Mouse (Mus musculus) embryonic facial prominence, embryonic 12.5 days (tissue): ENCODE measurements around the gene Grin2c. TPM values are rescaled to one million over a fixed set of nuclear protein-coding genes. Genes with fewer than 3 reads are reported as not detected.

ENCODE experiments used
- ATAC-seq: fragments of 200-750 bp; cut with Nextera tagmentation; 2 replicates; pipeline ENCODE4 v1.8.0; 2017; ENCODE audit not compliant: insufficient number of reproducible peaks, insufficient read depth, low FRiP score, low TSS enrichment
- H3K27ac ChIP-seq: fragments of 300-500 bp; sonication (generic); 2 replicates; pipeline ENCODE4 v1.5.1; 2016; ENCODE audit warnings: mild to moderate bottlenecking
- H3K27me3 ChIP-seq: fragments of 300-500 bp; sonication (generic); 2 replicates; pipeline ENCODE4 v1.6.1; 2016; ENCODE audit warnings: mild to moderate bottlenecking, moderate library complexity
- H3K36me3 ChIP-seq: fragments of 300-500 bp; sonication (generic); 2 replicates; pipeline ENCODE4 v1.6.1; 2016; ENCODE audit warnings: mild to moderate bottlenecking
- H3K4me1 ChIP-seq: fragments of 300-500 bp; sonication (generic); 2 replicates; pipeline ENCODE4 v1.6.1; 2016
- H3K4me2 ChIP-seq: fragments of 300-500 bp; sonication (generic); replicated peaks from 2 replicates; pipeline ENCODE4 v1.6.1; 2016; ENCODE audit warnings: mild to moderate bottlenecking, moderate library complexity
- H3K4me3 ChIP-seq: fragments of 300-500 bp; sonication (generic); 2 replicates; pipeline ENCODE4 v1.5.1; 2016; ENCODE audit warnings: mild to moderate bottlenecking
- H3K9ac ChIP-seq: fragments of 300-500 bp; sonication (generic); 2 replicates; pipeline ENCODE4 v1.6.1; 2016; ENCODE audit warnings: mild to moderate bottlenecking, moderate library complexity
- H3K9me3 ChIP-seq: fragments of 300-500 bp; sonication (generic); 2 replicates; pipeline ENCODE4 v1.6.1; 2016; ENCODE audit warnings: mild to moderate bottlenecking, moderate library complexity
- WGBS: fragments of 180-500 bp; shearing (Covaris S2); methylation state at CpG from one replicate; pipeline ENCODE4 v1.1.7; 2016; 5-methylcytosine and 5-hydroxymethylcytosine counted together
- polyA plus RNA-seq: library from polyadenylated mRNA; unstranded; fragments of >200 nt; fragmentation: Nextera tagmentation; extraction: Ambion mirVana; gene quantifications from 2 replicates; pipeline ENCODE4 v1.2.1, GENCODE M21; 2016

Grin2c gene
- polyA plus RNA-seq, 1 experiment from 2014 or later, result 0.06 TPM

GRCm38 (mm10) chr11:115242746-115243145, 24.3 kb downstream of the Grin2c start:
- ATAC-seq, result no peak
- Histone ChIP-seq H3K9ac (no peak overlapping the region), H3K27ac (no peak overlapping the region), H3K4me3 (no peak overlapping the region), H3K36me3 (peaks cover 19% of the 10 kb centered on the region), H3K4me1 (no peaks in the 10 kb centered on the region), H3K9me3 (no peaks in the 10 kb centered on the region), H3K27me3 (peaks cover 20% of the 10 kb centered on the region), H3K4me2 (no peak overlapping the region)
- WGBS, result 44% methylated on average over 3 of the region's 3 CpGs

- no peak for ATAC-seq
- Histone ChIP-seq H3K36me3 (peaks cover 19% of the 10 kb centered on the region), H3K27me3 (peaks cover 7% of the 10 kb centered on the region; the same call in 1 of the 2 replicates), H3K4me1 (peaks cover 2% of the 10 kb centered on the region), H3K27ac (no peak overlapping the region), H3K4me2 (no peak overlapping the region), H3K9me3 (no peaks in the 10 kb centered on the region), H3K4me3 (no peak overlapping the region), H3K9ac (no peak overlapping the region)
- WGBS, result 81% methylated on average over 11 of the region's 11 CpGs
These were observed 25.6 kb downstream of the Grin2c start for GRCm38 (mm10) chr11:115241402-115241801.

GRCm38 (mm10) chr11:115236570-115236969, 30.5 kb downstream of the Grin2c start:
- Histone ChIP-seq H3K27me3 (peaks cover 8% of the 10 kb centered on the region; the same call in 1 of the 2 replicates), H3K36me3 (no peaks in the 10 kb centered on the region), H3K4me1 (peaks cover 15% of the 10 kb centered on the region), H3K9ac (no peak overlapping the region), H3K9me3 (no peaks in the 10 kb centered on the region), H3K4me3 (no peak overlapping the region), H3K27ac (no peak overlapping the region), H3K4me2 (no peak overlapping the region)
- WGBS, result 74% methylated on average over 5 of the region's 5 CpGs
- ATAC-seq, result no peak

- 74% methylated on average over 15 of the region's 15 CpGs for WGBS
- peaks cover 22% of the 10 kb centered on the region for H3K4me1 ChIP-seq
- H3K4me3 ChIP-seq, result no peak overlapping the region
- no peak overlapping the region for H3K27ac ChIP-seq
- H3K9ac ChIP-seq, result no peak overlapping the region
- H3K36me3 ChIP-seq, result no peaks in the 10 kb centered on the region
- ATAC-seq, result no peak
- H3K4me2 ChIP-seq, result no peak overlapping the region
- peaks cover 15% of the 10 kb centered on the region; the same call in 1 of the 2 replicates for H3K27me3 ChIP-seq
- H3K9me3 ChIP-seq, result no peaks in the 10 kb centered on the region
These were observed 32.6 kb downstream of the Grin2c start for GRCm38 (mm10) chr11:115234320-115235044.

DNA sequence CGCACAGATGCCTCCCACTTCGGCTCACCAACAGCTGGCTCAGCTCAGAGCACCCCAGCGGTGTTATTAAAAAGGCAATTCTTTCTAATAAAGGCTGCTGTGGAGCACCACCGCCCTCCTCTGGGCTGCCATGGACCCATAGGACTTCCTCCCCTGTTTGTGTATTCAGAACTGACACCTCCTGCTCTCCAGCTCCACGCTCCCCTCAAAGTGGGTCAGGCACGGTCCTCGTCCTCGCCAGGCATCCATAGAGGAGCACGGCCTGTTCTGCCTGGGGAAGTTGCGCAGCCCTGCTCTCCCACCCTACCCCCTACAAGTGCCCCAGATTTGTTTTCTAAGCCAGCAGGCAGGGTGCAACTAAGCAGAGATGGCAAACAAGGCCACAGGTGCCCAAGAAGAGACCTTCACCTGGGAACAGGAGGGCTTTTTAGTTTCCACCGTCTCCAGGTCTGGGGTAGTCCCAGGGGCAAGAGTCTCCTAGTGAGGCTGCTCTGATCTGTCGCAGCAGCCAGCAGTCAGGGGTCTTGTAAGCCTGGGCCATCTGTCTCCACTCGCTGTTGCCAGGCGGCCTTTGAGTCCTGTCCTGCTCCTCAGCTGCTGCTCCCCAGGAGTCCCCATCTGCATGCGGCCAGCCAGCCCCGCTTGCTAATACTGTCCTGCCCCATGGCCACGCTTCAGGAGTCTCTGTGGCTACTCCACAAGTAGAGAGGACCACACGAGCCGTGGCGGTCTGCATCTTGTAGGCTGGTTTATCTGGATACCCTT, 33.3 kb downstream of the Grin2c start:
- no peak overlapping the region for H3K4me2 ChIP-seq
- H3K27me3 ChIP-seq, result peaks cover 17% of the 10 kb centered on the region
- no peak overlapping the region for H3K9ac ChIP-seq
- 61% methylated on average over 20 of the region's 20 CpGs for WGBS
- no peak for ATAC-seq
- peaks cover 25% of the 10 kb centered on the region for H3K4me1 ChIP-seq
- no peaks in the 10 kb centered on the region for H3K9me3 ChIP-seq
- no peak overlapping the region for H3K4me3 ChIP-seq
- H3K36me3 ChIP-seq, result no peaks in the 10 kb centered on the region
- H3K27ac ChIP-seq, result no peak overlapping the region

DNA sequence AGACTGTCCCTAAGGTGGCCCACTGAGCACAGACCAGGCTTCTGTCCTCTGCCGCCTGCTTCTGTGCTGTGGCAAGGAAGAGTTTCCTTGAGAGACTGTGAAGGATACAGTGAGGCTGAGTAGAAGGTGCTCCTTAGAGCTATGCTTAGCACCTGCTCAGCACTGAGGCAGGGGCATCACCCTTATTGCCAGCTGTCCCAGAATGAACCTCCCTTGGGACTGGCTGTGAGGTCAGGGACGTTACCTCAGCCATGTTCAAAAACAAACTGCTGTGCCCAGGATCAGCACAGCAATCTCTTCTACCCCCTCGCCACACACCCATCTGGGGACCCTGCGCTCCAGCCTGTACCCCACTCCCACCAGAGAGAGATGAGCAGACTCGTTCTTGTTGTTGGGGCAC, 34.2 kb downstream of the Grin2c start:
- Histone ChIP-seq H3K36me3 (no peaks in the 10 kb centered on the region), H3K9me3 (no peaks in the 10 kb centered on the region), H3K9ac (0 out of 2 replicates have a peak overlapping the region, but pooled peaks have one; percentile 19), H3K4me1 (peaks cover 28% of the 10 kb centered on the region), H3K4me2 (no peak overlapping the region), H3K4me3 (no peak overlapping the region), H3K27ac (no peak overlapping the region), H3K27me3 (peaks cover 18% of the 10 kb centered on the region)
- ATAC-seq, result no peak
- WGBS, result 79% methylated on average over 5 of the region's 5 CpGs

DNA sequence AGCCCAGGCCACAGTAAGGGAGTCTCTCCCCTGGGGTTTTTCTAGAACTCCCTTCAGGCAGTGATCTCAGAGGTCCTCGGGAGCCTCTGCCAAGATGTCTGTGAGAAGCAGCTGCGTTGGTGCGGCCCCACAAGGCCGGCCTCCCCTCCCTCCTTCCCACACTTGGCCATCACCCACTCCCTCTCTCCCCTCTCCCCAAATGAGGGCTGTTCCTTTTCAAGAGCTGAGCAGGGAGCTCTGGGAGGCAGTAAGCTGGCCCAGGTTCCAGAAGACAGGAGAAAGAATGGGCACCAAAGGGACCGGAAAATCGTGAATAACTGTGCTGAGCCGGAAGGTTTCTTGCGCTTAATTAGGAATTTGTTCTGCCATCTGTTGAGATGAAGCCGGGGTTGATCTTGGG, 35.1 kb downstream of the Grin2c start:
- no peak for ATAC-seq
- Histone ChIP-seq H3K9me3 (no peaks in the 10 kb centered on the region), H3K27ac (0 out of 2 replicates have a peak overlapping the region, but pooled peaks have one; percentile 3), H3K4me2 (no peak overlapping the region), H3K9ac (no peak overlapping the region), H3K27me3 (peaks cover 18% of the 10 kb centered on the region), H3K4me3 (no peak overlapping the region), H3K36me3 (no peaks in the 10 kb centered on the region), H3K4me1 (peaks cover 38% of the 10 kb centered on the region)
- WGBS, result 53% methylated on average over 9 of the region's 9 CpGs

- 35% methylated on average over 14 of the region's 14 CpGs for WGBS
- H3K36me3 ChIP-seq, result no peaks in the 10 kb centered on the region
- H3K4me2 ChIP-seq, result no peak overlapping the region
- H3K4me3 ChIP-seq, result no peak overlapping the region
- no peaks in the 10 kb centered on the region for H3K9me3 ChIP-seq
- H3K27ac ChIP-seq, result no peak overlapping the region
- no peak overlapping the region for H3K9ac ChIP-seq
- H3K27me3 ChIP-seq, result peaks cover 18% of the 10 kb centered on the region
- no peak for ATAC-seq
- H3K4me1 ChIP-seq, result peaks cover 41% of the 10 kb centered on the region
These were observed 35.7 kb downstream of the Grin2c start for GRCm38 (mm10) chr11:115231168-115231915.

- Histone ChIP-seq H3K9me3 (no peaks in the 10 kb centered on the region), H3K9ac (no peak overlapping the region), H3K4me2 (no peak overlapping the region), H3K36me3 (no peaks in the 10 kb centered on the region), H3K27me3 (peaks cover 18% of the 10 kb centered on the region), H3K27ac (no peak overlapping the region), H3K4me1 (peaks cover 52% of the 10 kb centered on the region), H3K4me3 (no peak overlapping the region)
- ATAC-seq, result no peak
- 44% methylated on average over 15 of the region's 15 CpGs for WGBS
These were observed 37.8 kb downstream of the Grin2c start for GRCm38 (mm10) chr11:115229021-115229930.

GRCm38 (mm10) chr11:115228430-115228829, 38.6 kb downstream of the Grin2c start:
- Histone ChIP-seq H3K27me3 (peaks cover 15% of the 10 kb centered on the region; the same call in 1 of the 2 replicates), H3K27ac (no peak overlapping the region), H3K9me3 (no peaks in the 10 kb centered on the region), H3K4me2 (no peak overlapping the region), H3K4me3 (no peak overlapping the region), H3K9ac (no peak overlapping the region), H3K36me3 (no peaks in the 10 kb centered on the region), H3K4me1 (peaks cover 59% of the 10 kb centered on the region)
- 64% methylated on average over 7 of the region's 7 CpGs for WGBS
- no peak for ATAC-seq

DNA sequence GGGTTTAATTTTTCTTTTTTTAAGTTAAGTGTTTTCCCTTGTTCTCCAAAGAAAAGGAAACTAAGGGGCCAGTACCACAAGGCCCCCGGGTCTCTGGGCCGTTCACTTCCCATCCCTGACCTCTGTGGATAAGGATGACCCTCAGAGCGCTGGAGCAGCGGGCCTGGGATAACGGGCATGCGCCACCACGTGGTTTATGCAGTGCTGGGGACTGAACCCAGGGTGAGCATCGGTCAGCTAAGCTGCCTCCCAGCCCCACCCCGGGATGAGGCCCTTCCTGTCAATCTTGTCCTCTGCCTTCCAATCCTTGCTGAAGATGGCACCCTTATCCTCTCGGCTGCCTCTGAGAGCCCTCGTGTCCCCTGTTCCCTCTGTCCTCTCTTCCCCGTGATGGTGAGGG, 39.4 kb downstream of the Grin2c start:
- Histone ChIP-seq H3K9ac (no peak overlapping the region), H3K4me3 (no peak overlapping the region), H3K27me3 (peaks cover 15% of the 10 kb centered on the region; the same call in 1 of the 2 replicates), H3K4me2 (no peak overlapping the region), H3K27ac (no peak overlapping the region), H3K36me3 (no peaks in the 10 kb centered on the region), H3K4me1 (peaks cover 67% of the 10 kb centered on the region), H3K9me3 (no peaks in the 10 kb centered on the region)
- no peak for ATAC-seq
- 22% methylated on average over 12 of the region's 12 CpGs for WGBS
